Mouse (Mus musculus) stomach, postnatal 0 days (tissue): Measurements from ENCODE around the gene Arl8a.

ENCODE experiments used
- CTCF ChIP-seq: IDR thresholded peaks from 2 replicates; pipeline ENCODE4 v1.5.1; 2016; ENCODE audit warnings: antibody characterized with exemption, low read depth, mild to moderate bottlenecking, moderate library complexity
- EP300 ChIP-seq: optimal IDR thresholded peaks from 2 replicates; pipeline ENCODE3; 2016; ENCODE audit warnings: antibody characterized with exemption

- TF ChIP-seq CTCF (no peak), EP300 (no peak)
These were observed 46.2 kb upstream of the Arl8a start for GRCm38 (mm10) chr1:135100400-135100799.
